Mouse (Mus musculus) forebrain, embryonic 10.5 days (tissue): ENCODE results near the gene Mrps14. TPM values are rescaled to one million over a fixed set of nuclear protein-coding genes. Genes with fewer than 3 reads are reported as not detected.

ENCODE experiments used
- DNase-seq: peaks from one replicate; pipeline ENCODE4 v3.0.0-alpha.2; 2017; ENCODE audit warnings: low spot score; ENCODE audit errors: extremely low spot score
- H3K27ac ChIP-seq: fragments of 300-500 bp; sonication (generic); 2 replicates; pipeline ENCODE4 v1.5.1; 2016; ENCODE audit warnings: mild to moderate bottlenecking
- H3K27me3 ChIP-seq: fragments of 300-500 bp; sonication (generic); 2 replicates; pipeline ENCODE4 v1.6.1; 2016; ENCODE audit warnings: mild to moderate bottlenecking; ENCODE audit not compliant: poor library complexity, severe bottlenecking
- H3K36me3 ChIP-seq: fragments of 300-500 bp; sonication (generic); replicated peaks from 2 replicates; pipeline ENCODE4 v1.6.1; 2016; ENCODE audit warnings: mild to moderate bottlenecking, moderate library complexity
- H3K4me1 ChIP-seq: fragments of 300-500 bp; sonication (generic); 2 replicates; pipeline ENCODE4 v1.6.1; 2016
- H3K4me3 ChIP-seq: fragments of 300-500 bp; sonication (generic); 2 replicates; pipeline ENCODE4 v1.5.1; 2016; ENCODE audit warnings: mild to moderate bottlenecking, moderate library complexity
- H3K9me3 ChIP-seq: fragments of 300-500 bp; sonication (generic); 2 replicates; pipeline ENCODE4 v1.6.1; 2016; ENCODE audit warnings: mild to moderate bottlenecking, moderate library complexity
- WGBS: fragments of 180-500 bp; shearing (Covaris S2); methylation state at CpG from one replicate; pipeline ENCODE4 v1.1.7; 2016; 5-methylcytosine and 5-hydroxymethylcytosine counted together
- polyA plus RNA-seq: library from polyadenylated mRNA; unstranded; fragments of >200 nt; fragmentation: Nextera tagmentation; extraction: Ambion mirVana; gene quantifications from 2 replicates; pipeline ENCODE4 v1.2.1, GENCODE M21; 2016

The Mrps14 gene
- 240 and 251 TPM in 2 replicates for polyA plus RNA-seq

- peak within 1 kb of the TSS; percentile 90 for H3K27ac ChIP-seq
- H3K27me3 ChIP-seq = no peaks in the 10 kb centered on the region
- peak within 1 kb of the TSS; percentile 88 for H3K4me3 ChIP-seq
- peak; percentile 94 for DNase-seq
- peaks cover 27% of the 10 kb centered on the region for H3K36me3 ChIP-seq
- 8% methylated on average over 31 of the region's 31 CpGs for WGBS
- H3K4me1 ChIP-seq = peaks cover 16% of the 10 kb centered on the region
- no peaks in the 10 kb centered on the region for H3K9me3 ChIP-seq
Observed at GRCm38 (mm10) chr1:160194529-160195336, at the start of gene Mrps14. TSS of gene Mrps14 (plus strand) at chr1:160195215.

- Histone ChIP-seq H3K4me1 (peaks cover 16% of the 10 kb centered on the region), H3K27ac (no peak overlapping the region), H3K36me3 (no peaks in the 10 kb centered on the region), H3K4me3 (no peak overlapping the region), H3K27me3 (no peaks in the 10 kb centered on the region), H3K9me3 (no peaks in the 10 kb centered on the region)
- no peak for DNase-seq
- 82% methylated on average over 3 of the region's 3 CpGs for WGBS
Observed at GRCm38 (mm10) chr1:160145606-160146005, 49.4 kb upstream of the Mrps14 start.

- Histone ChIP-seq H3K4me3 (no peak overlapping the region), H3K36me3 (no peaks in the 10 kb centered on the region), H3K9me3 (no peaks in the 10 kb centered on the region), H3K27me3 (no peaks in the 10 kb centered on the region), H3K27ac (no peak overlapping the region), H3K4me1 (peaks cover 20% of the 10 kb centered on the region)
- 91% methylated on average over 7 of the region's 7 CpGs for WGBS
- DNase-seq = no peak
Observed at GRCm38 (mm10) chr1:160147274-160147673, 47.7 kb upstream of the Mrps14 start.

GRCm38 (mm10) chr1:160149291-160149906, 45.6 kb upstream of the Mrps14 start:
- Histone ChIP-seq H3K9me3 (no peaks in the 10 kb centered on the region), H3K36me3 (no peaks in the 10 kb centered on the region), H3K4me1 (peaks cover 20% of the 10 kb centered on the region), H3K27ac (no peak overlapping the region), H3K4me3 (no peak overlapping the region), H3K27me3 (no peaks in the 10 kb centered on the region)
- DNase-seq = no peak
- WGBS = 75% methylated on average over 11 of the region's 11 CpGs

- H3K27ac ChIP-seq = no peak overlapping the region
- WGBS = 69% methylated on average over 3 of the region's 3 CpGs
- no peak overlapping the region for H3K4me3 ChIP-seq
- no peaks in the 10 kb centered on the region for H3K9me3 ChIP-seq
- H3K4me1 ChIP-seq = peaks cover 17% of the 10 kb centered on the region
- no peaks in the 10 kb centered on the region for H3K36me3 ChIP-seq
- no peak for DNase-seq
- no peaks in the 10 kb centered on the region for H3K27me3 ChIP-seq
Observed at GRCm38 (mm10) chr1:160150726-160151125, 44.3 kb upstream of the Mrps14 start.

GRCm38 (mm10) chr1:160153480-160153879, 41.5 kb upstream of the Mrps14 start, which contains the start of gene Tnn:
TSS of gene Tnn (minus strand) at chr1:160153580.
- Histone ChIP-seq H3K27ac (no peak within 1 kb of the TSS), H3K4me3 (no peak within 1 kb of the TSS), H3K36me3 (no peaks in the 10 kb centered on the region), H3K4me1 (peaks cover 13% of the 10 kb centered on the region), H3K27me3 (no peaks in the 10 kb centered on the region), H3K9me3 (no peaks in the 10 kb centered on the region)
- DNase-seq = no peak
- WGBS = 83% methylated on average over 8 of the region's 8 CpGs

GRCm38 (mm10) chr1:160158190-160158589, 36.8 kb upstream of the Mrps14 start:
- WGBS = 95% methylated on average over 2 of the region's 2 CpGs
- no peaks in the 10 kb centered on the region for H3K36me3 ChIP-seq
- no peaks in the 10 kb centered on the region for H3K27me3 ChIP-seq
- no peak for DNase-seq
- H3K4me3 ChIP-seq = no peak overlapping the region
- no peak overlapping the region for H3K27ac ChIP-seq
- no peaks in the 10 kb centered on the region for H3K4me1 ChIP-seq
- H3K9me3 ChIP-seq = no peaks in the 10 kb centered on the region

- Histone ChIP-seq H3K4me1 (no peaks in the 10 kb centered on the region), H3K27ac (no peak overlapping the region), H3K9me3 (no peaks in the 10 kb centered on the region), H3K4me3 (no peak overlapping the region), H3K36me3 (no peaks in the 10 kb centered on the region), H3K27me3 (no peaks in the 10 kb centered on the region)
- DNase-seq = no peak
- WGBS = 80% methylated on average over 4 of the region's 5 CpGs
Observed at GRCm38 (mm10) chr1:160166600-160166999, 28.4 kb upstream of the Mrps14 start.

- 83% methylated on average over 8 of the region's 8 CpGs for WGBS
- Histone ChIP-seq H3K4me1 (no peaks in the 10 kb centered on the region), H3K9me3 (no peaks in the 10 kb centered on the region), H3K27me3 (no peaks in the 10 kb centered on the region), H3K27ac (no peak overlapping the region), H3K4me3 (no peak overlapping the region), H3K36me3 (no peaks in the 10 kb centered on the region)
- DNase-seq = no peak
Observed at GRCm38 (mm10) chr1:160176903-160177302, 18.1 kb upstream of the Mrps14 start.

GRCm38 (mm10) chr1:160181216-160181615, 13.8 kb upstream of the Mrps14 start:
- WGBS = 82% methylated on average over 4 of the region's 4 CpGs
- Histone ChIP-seq H3K27me3 (no peaks in the 10 kb centered on the region), H3K27ac (no peak overlapping the region), H3K36me3 (no peaks in the 10 kb centered on the region), H3K4me1 (no peaks in the 10 kb centered on the region; the same call in 1 of the 2 replicates), H3K9me3 (no peaks in the 10 kb centered on the region), H3K4me3 (no peak overlapping the region)
- no peak for DNase-seq

- Histone ChIP-seq H3K4me3 (no peak overlapping the region), H3K36me3 (no peaks in the 10 kb centered on the region), H3K9me3 (no peaks in the 10 kb centered on the region), H3K27me3 (no peaks in the 10 kb centered on the region), H3K4me1 (no peaks in the 10 kb centered on the region; the same call in 1 of the 2 replicates), H3K27ac (no peak overlapping the region)
- WGBS = 23% methylated on average over 5 of the region's 5 CpGs
- DNase-seq = peak; percentile 44
Observed at GRCm38 (mm10) chr1:160184506-160184905, 10.5 kb upstream of the Mrps14 start.

GRCm38 (mm10) chr1:160195337-160195663, 285 bp downstream of the Mrps14 start:
- under 1% methylated on average over 13 of the region's 13 CpGs for WGBS

GRCm38 (mm10) chr1:160205486-160205885, 10.5 kb downstream of the Mrps14 start:
- no peak overlapping the region for H3K4me3 ChIP-seq
- H3K27ac ChIP-seq = no peak overlapping the region
- peaks cover 8% of the 10 kb centered on the region for H3K4me1 ChIP-seq
- no peaks in the 10 kb centered on the region for H3K27me3 ChIP-seq
- H3K9me3 ChIP-seq = no peaks in the 10 kb centered on the region
- H3K36me3 ChIP-seq = peaks cover 83% of the 10 kb centered on the region
- DNase-seq = no peak

More at GRCm38 (mm10) chr1:160195337-160195663, 285 bp downstream of the Mrps14 start:
- Histone ChIP-seq H3K27ac (peak overlapping the region; percentile 90), H3K4me1 (peaks cover 16% of the 10 kb centered on the region), H3K27me3 (no peaks in the 10 kb centered on the region), H3K9me3 (no peaks in the 10 kb centered on the region), H3K36me3 (peaks cover 32% of the 10 kb centered on the region), H3K4me3 (peak overlapping the region; percentile 88)
- no peak for DNase-seq
